Mouse (Mus musculus): ENCODE results near the gene Grin2b. TPM values are rescaled to one million over a fixed set of nuclear protein-coding genes. Genes with fewer than 3 reads are reported as not detected.

The Grin2b gene
- total and polyA plus RNA-seq, 3 experiments = not detected

DNA sequence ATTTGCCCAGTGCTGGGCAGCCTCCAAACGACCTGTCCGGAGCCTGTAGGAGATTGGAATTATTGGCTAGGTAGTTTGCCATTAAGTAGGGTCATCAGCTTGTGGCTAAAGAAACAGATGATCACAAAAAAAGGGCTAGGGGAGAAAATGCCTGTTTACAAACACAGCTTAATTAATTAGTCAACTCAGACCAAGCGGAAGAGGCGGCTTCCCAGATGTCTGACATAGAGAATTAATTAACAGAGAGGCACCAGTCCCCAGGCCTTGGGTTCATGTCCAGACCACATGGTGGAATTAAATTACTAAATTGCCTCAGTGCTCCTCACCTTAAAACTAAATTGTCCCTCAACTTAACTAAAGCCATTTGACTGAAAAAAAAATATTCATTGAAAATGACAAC is 376.4 kb downstream of the Grin2b start:
- TF ChIP-seq PAX5 (IDR thresholded peaks at IDR 0.05; ENCODE audit: low read length) (no peak), EP300 (IDR thresholded peaks at IDR 0.05; ENCODE audit: low read length) (no peak), MAX (IDR thresholded peaks at IDR 0.05; ENCODE audit: low read length) (no peak), UBTF (IDR thresholded peaks at IDR 0.05; ENCODE audit: low read depth, low read length) (no peak), JUND (conservative IDR thresholded peaks at IDR 0.05; ENCODE audit: low read depth, low read length) (no peak), IRF4 (IDR thresholded peaks at IDR 0.05; ENCODE audit: low read depth, low read length) (no peak), ELF1 (IDR thresholded peaks at IDR 0.05; ENCODE audit: low read depth, low read length) (no peak)
- peaks cover 93% of the 10 kb centered on the region for H3K9me3 ChIP-seq (replicated peaks; ENCODE audit: low read length)
- H3K27ac ChIP-seq (ENCODE audit: insufficient read depth, low read depth) = no peak overlapping the region
- H3K27me3 ChIP-seq (replicated peaks) = no peaks in the 10 kb centered on the region
- no peaks in the 10 kb centered on the region for H3K4me1 ChIP-seq (ENCODE audit: control insufficient read depth in 1 of 2, insufficient read depth in 2 of 2)
- H3K9ac ChIP-seq (ENCODE audit: insufficient read depth, low read depth) = no peak overlapping the region
- H3K79me2 ChIP-seq (replicated peaks; ENCODE audit: control insufficient read depth, extremely low read depth, insufficient read depth, poor library complexity, severe bottlenecking) = no peaks in the 10 kb centered on the region
- H3K4me2 ChIP-seq (ENCODE audit: insufficient read depth, low read depth, poor library complexity, severe bottlenecking) = no peak overlapping the region
- no peaks in the 10 kb centered on the region for H3K36me3 ChIP-seq (replicated peaks in 1 of 2; ENCODE audit: control insufficient read depth in 1 of 2, insufficient read depth in 1 of 2, low read length in 1 of 2)
- H3K4me3 ChIP-seq (replicated peaks in 1 of 3; ENCODE audit: low read depth in 2 of 3, low read length in 2 of 3, poor library complexity in 1 of 3) = no peak overlapping the region
- dilution Hi-C loops (cut with MboI; ENCODE audit: extremely low pct_ligation_motif_present, extremely low pct_unique_long_range_greater_than_20kb, low sequenced_read_pairs) = no loop called here
- DNase-seq (ENCODE audit: extremely low read depth) = no peak
- in situ Hi-C loops (cut with MboI; ENCODE audit: low pct_ligation_motif_present, low pct_unique_long_range_greater_than_20kb, low sequenced_read_pairs) = no loop called here

DNA sequence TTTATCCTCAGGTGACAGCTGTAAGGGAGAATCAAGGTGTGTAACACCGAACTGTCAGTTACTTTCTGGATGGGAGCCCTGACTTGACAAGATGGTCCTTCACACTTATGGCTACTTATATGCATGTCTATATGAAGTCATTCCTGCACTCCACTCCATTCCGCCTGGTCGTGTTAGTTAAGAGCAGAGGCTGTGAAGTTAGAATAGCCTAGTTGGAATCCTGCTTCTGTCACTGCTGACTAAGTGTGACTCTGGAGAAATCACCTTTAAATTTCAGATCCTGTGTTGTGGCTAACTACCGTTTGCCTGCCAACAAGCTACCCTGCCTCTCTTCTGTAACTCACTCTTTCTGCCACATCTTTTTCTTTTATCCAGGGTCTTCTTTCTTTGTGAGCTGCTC is 381.9 kb downstream of the Grin2b start:
- Histone ChIP-seq H3K36me3 (replicated peaks in 1 of 2; ENCODE audit: control insufficient read depth in 1 of 2, insufficient read depth in 1 of 2, low read length in 1 of 2) (no peaks in the 10 kb centered on the region), H3K9me3 (replicated peaks; ENCODE audit: low read length) (peaks cover 94% of the 10 kb centered on the region), H3K4me1 (ENCODE audit: control insufficient read depth in 1 of 2, insufficient read depth in 2 of 2) (no peaks in the 10 kb centered on the region), H3K27ac (ENCODE audit: insufficient read depth, low read depth) (no peak overlapping the region), H3K4me2 (ENCODE audit: insufficient read depth, low read depth, poor library complexity, severe bottlenecking) (no peak overlapping the region), H3K79me2 (replicated peaks; ENCODE audit: control insufficient read depth, extremely low read depth, insufficient read depth, poor library complexity, severe bottlenecking) (no peaks in the 10 kb centered on the region), H3K4me3 (replicated peaks in 1 of 3; ENCODE audit: low read depth in 2 of 3, low read length in 2 of 3, poor library complexity in 1 of 3) (no peak overlapping the region), H3K9ac (ENCODE audit: insufficient read depth, low read depth) (no peak overlapping the region), H3K27me3 (replicated peaks) (no peaks in the 10 kb centered on the region)
- DNase-seq (ENCODE audit: extremely low read depth) = no peak
- in situ Hi-C loops (cut with MboI; ENCODE audit: low pct_ligation_motif_present, low pct_unique_long_range_greater_than_20kb, low sequenced_read_pairs) = no loop called here
- TF ChIP-seq TBP (conservative IDR thresholded peaks at IDR 0.05; ENCODE audit: low read depth, low read length) (no peak), ELF1 (IDR thresholded peaks at IDR 0.05; ENCODE audit: low read depth, low read length) (no peak), HCFC1 (IDR thresholded peaks at IDR 0.05; ENCODE audit: low read depth, low read length) (no peak)
- dilution Hi-C loops (cut with MboI; ENCODE audit: extremely low pct_ligation_motif_present, extremely low pct_unique_long_range_greater_than_20kb, low sequenced_read_pairs) = no loop called here

DNA sequence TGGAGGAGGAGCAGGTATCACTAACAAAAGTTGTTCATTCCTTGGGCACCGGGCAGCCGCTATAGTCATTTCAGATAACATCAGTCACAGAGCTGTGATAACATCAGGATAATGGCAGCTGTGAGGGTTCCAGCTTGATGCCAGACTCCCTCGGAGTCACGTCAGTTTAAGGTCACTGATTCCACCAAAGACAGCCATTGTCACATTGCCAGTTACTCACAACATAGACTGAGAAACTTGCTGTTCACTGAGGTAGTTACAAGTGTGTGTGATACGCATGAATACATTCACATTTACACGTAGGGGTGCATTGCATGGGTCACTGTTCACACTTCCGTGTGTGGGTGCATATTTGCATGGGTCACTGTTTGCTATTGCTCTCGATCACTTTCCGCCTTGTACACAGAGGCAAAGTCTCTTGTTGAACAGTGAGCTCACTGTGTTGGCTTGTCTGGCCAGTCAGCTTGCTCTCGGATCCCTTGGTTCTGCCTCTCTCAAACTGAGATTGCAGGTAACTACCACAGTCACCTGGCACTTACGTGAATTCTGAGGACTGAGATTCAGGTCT is 383.6 kb downstream of the Grin2b start:
- H3K4me3 ChIP-seq (replicated peaks in 1 of 3; ENCODE audit: low read depth in 2 of 3, low read length in 2 of 3, poor library complexity in 1 of 3) = no peak overlapping the region
- no peak overlapping the region for H3K9ac ChIP-seq (ENCODE audit: insufficient read depth, low read depth)
- TF ChIP-seq KAT2A (IDR thresholded peaks at IDR 0.05; ENCODE audit: insufficient replicate concordance, low read length) (no peak), USF1 (IDR thresholded peaks at IDR 0.05; ENCODE audit: low read depth, low read length) (no peak), ELF1 (IDR thresholded peaks at IDR 0.05; ENCODE audit: low read depth, low read length) (no peak), RCOR1 (conservative IDR thresholded peaks at IDR 0.05; ENCODE audit: low read depth, low read length) (no peak), MAZ (IDR thresholded peaks at IDR 0.05; ENCODE audit: low read depth, low read length) (no peak), USF2 (conservative IDR thresholded peaks at IDR 0.05; ENCODE audit: low read depth, low read length) (no peak), ZMIZ1 (IDR thresholded peaks at IDR 0.05; ENCODE audit: low read depth, low read length) (no peak), CTCF (conservative IDR thresholded peaks at IDR 0.05 in 1 of 2, IDR thresholded peaks at IDR 0.05 in 1 of 2; ENCODE audit: low read depth in 2 of 2, low read length in 2 of 2) (no peak), NRF1 (IDR thresholded peaks at IDR 0.05; ENCODE audit: low read depth, low read length) (no peak)
- peaks cover 86% of the 10 kb centered on the region for H3K9me3 ChIP-seq (replicated peaks; ENCODE audit: low read length)
- no peak overlapping the region for H3K4me2 ChIP-seq (ENCODE audit: insufficient read depth, low read depth, poor library complexity, severe bottlenecking)
- no peaks in the 10 kb centered on the region for H3K36me3 ChIP-seq (replicated peaks in 1 of 2; ENCODE audit: control insufficient read depth in 1 of 2, insufficient read depth in 1 of 2, low read length in 1 of 2)
- H3K79me2 ChIP-seq (replicated peaks; ENCODE audit: control insufficient read depth, extremely low read depth, insufficient read depth, poor library complexity, severe bottlenecking) = no peaks in the 10 kb centered on the region
- dilution Hi-C loops (cut with MboI; ENCODE audit: extremely low pct_ligation_motif_present, extremely low pct_unique_long_range_greater_than_20kb, low sequenced_read_pairs) = no loop called here
- no peak for DNase-seq (ENCODE audit: extremely low read depth)
- no peaks in the 10 kb centered on the region for H3K4me1 ChIP-seq (ENCODE audit: control insufficient read depth in 1 of 2, insufficient read depth in 2 of 2)
- H3K27ac ChIP-seq (ENCODE audit: insufficient read depth, low read depth) = no peak overlapping the region
- in situ Hi-C loops (cut with MboI; ENCODE audit: low pct_ligation_motif_present, low pct_unique_long_range_greater_than_20kb, low sequenced_read_pairs) = no loop called here
- H3K27me3 ChIP-seq (replicated peaks) = no peaks in the 10 kb centered on the region
